Mouse (Mus musculus): ENCODE data around the gene Prrc2b.

The Prrc2b gene

DNA sequence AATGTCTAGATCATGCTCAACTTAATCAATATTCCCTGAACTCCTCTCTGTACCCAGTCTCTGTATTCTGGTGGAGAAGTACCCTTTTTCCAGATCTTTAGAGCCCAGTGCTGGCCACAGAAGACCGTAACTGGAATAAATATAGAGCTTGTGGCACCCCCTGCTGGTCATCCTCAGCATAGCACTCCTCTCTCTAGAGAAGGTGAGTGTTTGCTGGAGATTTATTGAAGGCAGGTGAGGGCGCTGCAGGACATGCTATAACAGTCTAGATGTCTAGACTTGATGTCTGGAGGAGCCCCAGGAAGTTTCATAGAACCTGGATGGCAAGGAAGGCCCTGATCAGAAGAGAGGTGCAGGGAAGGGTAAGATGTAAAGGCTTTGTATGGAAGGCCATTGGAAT is 16.8 kb upstream of the Prrc2b start:
- peak; percentile 91 to 96 for DNase-seq (ENCODE audit: low spot score in 2 of 2)

DNA sequence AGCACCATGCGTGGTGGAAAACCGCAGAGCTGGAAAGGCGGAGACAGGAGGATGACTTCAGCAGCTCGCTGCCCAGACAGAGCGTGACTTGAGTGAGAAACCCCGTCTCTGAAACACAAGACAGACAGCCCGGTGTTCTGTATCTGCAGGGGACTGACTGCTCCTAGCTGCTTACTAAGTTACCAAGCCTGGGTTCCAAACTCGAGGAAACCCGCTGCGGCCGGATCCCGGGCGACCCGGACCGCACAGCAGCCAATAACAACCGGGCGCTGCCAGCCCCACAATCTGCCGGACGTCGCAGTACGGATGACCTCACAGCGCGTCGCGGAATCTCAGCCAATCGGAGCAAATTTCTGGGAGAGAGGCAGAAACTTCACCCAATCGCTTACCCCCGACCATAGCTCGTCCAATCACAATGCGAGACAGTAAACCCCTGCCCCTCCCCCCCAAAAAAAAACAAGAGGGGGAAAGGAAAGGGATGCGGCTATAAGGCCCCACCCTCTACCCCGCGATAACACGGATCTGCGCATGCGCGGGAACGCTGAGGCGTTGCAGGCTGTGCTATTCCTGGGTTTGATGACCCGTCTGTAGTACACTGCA is 13.1 kb upstream of the Prrc2b start:
- DNase-seq (ENCODE audit: low spot score in 2 of 2): peak; percentile 96 to 98

DNA sequence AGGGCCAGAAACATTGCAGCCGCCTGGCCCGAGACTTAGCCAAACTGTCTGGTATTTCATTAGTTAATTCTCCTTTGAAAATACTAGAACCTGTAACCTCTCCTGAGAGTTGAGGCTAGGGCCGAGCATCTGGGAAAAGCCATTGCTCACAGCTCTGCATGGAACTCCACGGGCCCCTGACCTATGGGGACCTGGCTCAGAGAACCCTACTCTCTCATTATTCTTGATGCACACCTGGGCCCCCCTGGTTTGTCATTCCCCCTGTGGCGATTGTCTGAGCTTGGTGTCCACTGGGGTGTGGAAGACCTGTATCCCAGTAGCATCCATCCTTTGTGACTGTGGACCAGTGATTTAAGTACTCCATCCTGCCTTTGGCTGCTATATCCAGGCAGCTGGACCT is 11.5 kb upstream of the Prrc2b start:
- DNase-seq (ENCODE audit: low spot score in 2 of 2): no peak

DNA sequence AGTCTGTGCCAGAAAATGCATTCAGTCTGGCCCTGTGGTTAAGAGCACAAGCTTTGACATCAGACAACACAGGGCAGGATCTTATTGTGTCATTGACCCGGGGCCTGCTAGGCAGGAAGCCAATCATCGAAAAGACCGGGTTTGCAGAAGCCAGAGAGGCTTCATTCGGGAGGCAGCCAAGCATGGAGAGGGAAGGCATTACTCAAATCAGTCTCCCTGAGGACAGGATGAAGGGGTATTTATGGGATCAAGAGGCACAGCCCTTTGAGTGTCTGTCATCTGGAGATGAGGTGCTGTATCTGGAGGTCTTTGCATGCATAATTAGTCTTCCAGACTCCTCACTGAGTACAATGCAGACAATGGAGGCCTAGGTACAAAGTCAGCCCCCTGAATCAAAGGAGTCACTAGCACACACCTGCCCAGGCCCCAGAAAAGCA is 10.4 kb upstream of the Prrc2b start:
- no peak for DNase-seq (ENCODE audit: low spot score in 2 of 2)

DNA sequence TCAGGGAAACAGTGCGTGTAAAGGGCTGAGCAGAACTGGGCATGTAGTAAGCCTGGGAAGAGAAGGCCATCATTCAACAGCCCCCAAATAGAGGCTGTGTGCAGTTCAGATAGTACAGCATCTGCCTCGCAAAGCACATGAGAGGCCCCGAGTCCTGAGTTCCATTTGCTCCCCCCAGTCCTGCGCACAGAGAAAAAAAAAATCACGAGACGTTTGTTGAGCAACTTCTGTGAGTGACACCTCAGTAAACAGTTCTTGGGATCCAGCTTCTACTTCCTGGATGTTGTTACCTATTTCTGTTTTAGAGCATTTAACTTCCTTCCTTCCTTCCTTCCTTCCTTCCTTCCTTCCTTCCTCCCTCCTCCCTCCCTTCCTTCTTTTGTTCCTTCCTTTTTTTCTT is 9.3 kb upstream of the Prrc2b start:
- no peak for DNase-seq (ENCODE audit: low spot score in 2 of 2)

GRCm38 (mm10) chr2:32142368-32142767 is 8.5 kb upstream of the Prrc2b start:
- no peak for DNase-seq (ENCODE audit: low spot score in 2 of 2)

GRCm38 (mm10) chr2:32144633-32145032 is 6.2 kb upstream of the Prrc2b start:
- no peak for DNase-seq (ENCODE audit: low spot score in 2 of 2)

DNA sequence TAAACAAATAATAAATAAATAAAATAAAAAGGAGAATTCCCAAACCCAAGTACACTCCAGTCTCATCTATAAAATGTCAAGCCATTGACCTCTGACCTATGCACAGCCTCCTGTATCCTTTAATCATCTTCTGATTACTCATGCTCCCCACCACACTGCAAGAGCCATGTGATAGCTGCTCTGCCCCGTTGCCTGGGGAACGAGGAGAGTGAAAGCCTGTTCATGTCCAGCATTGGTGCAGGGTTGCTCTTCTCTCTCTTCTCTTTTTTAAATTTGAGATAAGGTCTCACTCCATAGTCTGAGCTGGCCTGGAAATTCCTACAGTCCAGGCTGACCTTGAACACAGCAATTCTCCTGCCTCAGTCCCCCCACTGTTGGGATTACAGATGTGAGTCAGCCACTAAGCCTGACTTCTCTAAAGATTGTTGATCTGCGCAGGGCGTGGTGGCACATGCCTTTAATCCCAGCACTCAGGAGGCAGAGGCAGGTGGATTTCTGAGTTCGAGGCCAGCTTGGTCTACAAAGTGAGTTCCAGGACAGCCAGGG is 4.2 kb upstream of the Prrc2b start:
- DNase-seq (ENCODE audit: low spot score in 2 of 2): no peak

- no peak for DNase-seq (ENCODE audit: low spot score in 2 of 2)
Measured at GRCm38 (mm10) chr2:32150135-32150534, 747 bp upstream of the Prrc2b start.

DNA sequence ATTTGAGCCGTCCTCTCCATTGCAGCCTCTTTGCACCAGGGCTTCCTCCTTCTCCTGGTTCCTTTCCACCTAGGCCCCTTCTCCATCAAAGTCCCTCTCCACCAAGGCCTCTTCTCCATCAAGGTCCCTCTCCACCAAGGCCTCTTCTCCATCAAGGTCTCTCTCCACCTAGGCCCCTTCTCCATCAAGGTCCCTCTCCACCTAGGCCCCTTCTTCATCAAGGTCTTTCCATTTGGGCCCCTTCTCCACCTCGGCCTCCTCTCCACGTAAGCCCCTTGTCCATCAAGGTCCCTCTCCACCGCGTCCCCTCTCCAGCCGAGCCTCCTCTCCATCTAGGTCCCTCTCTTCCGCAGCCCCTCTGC is 339 bp upstream of the Prrc2b start:
- DNase-seq (ENCODE audit: low spot score in 2 of 2): no peak

GRCm38 (mm10) chr2:32151660-32152366 is 931 bp downstream of the Prrc2b start:
- peak in 1 of 2 experiments; percentile 57 for DNase-seq (ENCODE audit: low spot score in 2 of 2)

GRCm38 (mm10) chr2:32152367-32153034 is 1.6 kb downstream of the Prrc2b start:
- no peak for DNase-seq (ENCODE audit: low spot score in 2 of 2)

- DNase-seq (ENCODE audit: low spot score in 2 of 2): no peak
Measured at GRCm38 (mm10) chr2:32153041-32153790, 2.3 kb downstream of the Prrc2b start.

- no peak for DNase-seq (ENCODE audit: low spot score in 2 of 2)
Measured at GRCm38 (mm10) chr2:32153791-32154119, 2.9 kb downstream of the Prrc2b start.

DNA sequence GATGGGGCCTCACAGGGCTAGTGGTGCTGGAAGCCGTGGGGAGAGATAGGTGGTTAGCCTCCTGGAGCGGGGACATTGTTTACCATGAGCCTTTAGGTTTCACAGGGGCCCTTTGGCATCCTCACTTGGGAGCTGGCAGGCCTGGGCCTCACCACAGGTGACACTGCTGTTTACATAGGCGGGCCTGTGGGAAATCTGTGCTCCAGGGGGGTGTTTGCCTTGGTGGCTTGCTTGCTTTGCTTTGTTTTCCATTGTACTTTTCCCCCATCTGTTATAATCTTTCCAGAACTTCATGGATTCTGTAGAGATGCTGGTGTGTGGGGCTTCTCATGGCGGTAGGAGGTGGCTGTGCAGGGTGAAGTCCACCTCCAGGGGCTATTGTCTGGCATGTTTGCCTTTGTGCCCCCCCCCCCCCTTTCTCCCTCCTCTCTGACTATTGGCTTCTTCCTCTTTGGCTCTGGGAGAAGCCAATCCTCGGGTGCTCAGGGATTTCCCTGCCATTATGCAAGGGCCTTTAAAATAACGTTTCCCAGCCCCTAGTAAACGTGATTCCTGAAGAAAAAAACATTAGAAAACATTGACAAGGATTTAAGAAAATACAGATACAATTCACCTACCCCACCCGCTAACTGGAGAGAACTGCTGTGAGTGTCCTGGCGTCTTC is 3.6 kb downstream of the Prrc2b start:
- no peak for DNase-seq (ENCODE audit: low spot score in 2 of 2)

GRCm38 (mm10) chr2:32154998-32155541 is 4.2 kb downstream of the Prrc2b start:
- DNase-seq (ENCODE audit: low spot score in 2 of 2): no peak

DNA sequence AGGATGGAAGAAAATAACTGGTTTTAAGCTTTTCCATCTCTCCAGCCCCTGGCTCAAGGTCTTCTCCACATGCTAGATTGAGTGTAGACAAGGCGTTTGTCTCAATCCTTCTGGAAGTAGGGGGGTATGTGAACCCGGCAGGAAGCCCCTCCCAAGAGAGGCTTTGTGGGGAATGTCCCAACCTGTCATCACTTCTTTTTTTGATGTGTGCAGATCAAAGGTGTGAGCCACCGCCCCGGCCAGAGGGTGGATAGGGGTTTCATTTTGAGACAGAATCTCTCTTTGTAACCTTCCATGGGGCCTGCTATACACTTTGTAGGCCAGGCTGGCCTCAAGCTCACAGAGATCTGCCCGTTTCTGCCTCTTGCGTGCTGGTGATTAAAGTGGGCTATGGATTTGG is 4.7 kb downstream of the Prrc2b start:
- DNase-seq (ENCODE audit: low spot score in 2 of 2): no peak

- DNase-seq (ENCODE audit: low spot score in 2 of 2): no peak
Measured at GRCm38 (mm10) chr2:32156645-32157044, 5.8 kb downstream of the Prrc2b start.

DNA sequence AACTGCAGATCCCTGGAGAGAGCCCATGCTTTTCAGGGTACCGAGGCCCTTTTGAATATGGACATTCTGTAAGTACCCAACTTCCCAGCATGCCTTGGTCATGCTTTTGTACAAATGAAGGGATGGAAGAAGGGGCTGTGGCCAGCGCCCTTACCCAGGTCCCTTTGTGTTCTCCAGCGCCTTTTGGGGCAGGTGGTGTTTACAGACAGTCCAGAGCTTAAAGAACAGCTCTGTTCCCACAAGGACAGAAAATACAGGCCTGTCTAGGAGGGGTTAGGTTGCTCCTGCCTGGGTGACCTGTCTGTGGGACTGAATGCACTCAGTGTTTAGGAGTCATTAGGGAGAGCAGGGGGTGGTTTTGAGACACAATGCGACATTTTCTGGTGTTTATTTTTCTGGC is 6.4 kb downstream of the Prrc2b start:
- no peak for DNase-seq (ENCODE audit: low spot score in 2 of 2)

GRCm38 (mm10) chr2:32158616-32159239 is 7.8 kb downstream of the Prrc2b start:
- no peak for DNase-seq (ENCODE audit: low spot score in 2 of 2)

DNA sequence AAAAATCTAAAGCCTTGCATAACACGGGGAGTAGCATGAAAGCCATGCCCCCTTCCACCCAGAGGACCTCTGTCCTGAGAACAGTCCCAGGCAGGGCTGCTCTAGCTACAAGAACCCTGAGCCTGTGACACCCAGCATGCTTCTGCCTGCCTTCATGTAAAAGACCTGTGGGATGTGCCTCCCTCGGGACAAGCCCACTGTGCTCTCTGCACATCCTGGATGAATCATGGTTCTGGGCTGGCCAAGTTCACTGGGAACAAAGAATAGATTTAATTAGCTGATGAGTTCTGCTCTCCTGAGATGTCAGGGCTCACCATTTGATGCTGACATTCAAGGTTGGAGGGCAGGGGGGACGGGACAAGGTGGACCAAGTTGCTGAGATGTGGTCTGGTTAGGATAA is 9.6 kb downstream of the Prrc2b start:
- no peak for DNase-seq (ENCODE audit: low spot score in 2 of 2)
